Mouse (Mus musculus): Measurements from ENCODE around the gene Mical2. TPM values are rescaled to one million over a fixed set of nuclear protein-coding genes. Genes with fewer than 3 reads are reported as not detected.

Mical2 gene
- total RNA-seq, 2 experiments from 2014 or later: 667 to 694 TPM

DNA sequence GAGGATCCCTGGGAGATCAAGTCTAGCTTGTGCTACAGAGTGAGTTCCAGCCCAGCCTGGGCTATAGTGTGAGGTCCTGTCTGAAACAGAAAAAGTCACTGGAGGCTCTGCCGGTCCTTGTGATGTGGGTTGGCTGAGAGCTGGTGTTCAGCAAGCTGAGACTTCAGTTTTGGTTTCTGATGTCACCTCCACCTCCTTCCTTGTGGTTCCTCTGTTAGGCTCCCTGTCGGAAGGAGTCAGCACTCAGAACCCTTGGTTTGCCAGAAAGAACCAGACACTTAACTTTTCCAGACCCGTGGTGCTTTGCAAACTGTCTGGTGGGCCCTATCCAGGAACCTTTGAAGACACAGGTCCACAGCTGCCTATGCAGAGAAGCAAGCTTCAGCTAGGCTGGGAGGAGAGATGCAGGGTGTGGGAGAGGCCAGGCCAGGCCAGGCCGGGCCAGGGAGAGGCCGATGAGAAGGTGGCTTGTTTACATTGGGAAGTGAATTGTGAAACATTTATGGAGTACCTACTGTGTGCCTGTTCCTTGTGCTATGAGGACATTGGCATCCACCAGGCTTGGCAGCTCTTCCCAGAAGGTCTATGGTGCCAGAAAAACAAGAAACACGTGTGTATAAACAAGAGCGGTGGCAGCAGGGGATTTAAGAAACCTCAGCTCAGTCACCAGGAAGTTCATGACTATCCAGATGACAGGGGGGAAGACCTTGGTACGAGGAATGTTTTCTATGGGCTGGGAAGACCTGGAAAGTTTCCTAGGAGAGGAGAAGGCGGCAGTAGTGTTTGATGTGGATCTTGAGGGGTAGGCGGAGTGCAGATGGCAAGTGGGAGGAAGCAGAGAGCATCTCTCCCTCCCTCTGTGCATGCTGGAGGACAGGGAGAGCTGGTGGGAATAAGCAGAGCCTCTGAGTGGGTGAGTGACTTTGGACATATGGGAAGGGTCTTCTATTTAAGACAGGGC lies 13.4 kb downstream of the Mical2 start:
- no peak for TF ChIP-seq CTCF (conservative IDR thresholded peaks at IDR 0.05)
- DNase-seq (ENCODE audit: low spot score in 2 of 2): peak; percentile 78 to 89
- no peak overlapping the region for H3K4me3 ChIP-seq
- peak overlapping the region; percentile 92 for H3K27ac ChIP-seq

DNA sequence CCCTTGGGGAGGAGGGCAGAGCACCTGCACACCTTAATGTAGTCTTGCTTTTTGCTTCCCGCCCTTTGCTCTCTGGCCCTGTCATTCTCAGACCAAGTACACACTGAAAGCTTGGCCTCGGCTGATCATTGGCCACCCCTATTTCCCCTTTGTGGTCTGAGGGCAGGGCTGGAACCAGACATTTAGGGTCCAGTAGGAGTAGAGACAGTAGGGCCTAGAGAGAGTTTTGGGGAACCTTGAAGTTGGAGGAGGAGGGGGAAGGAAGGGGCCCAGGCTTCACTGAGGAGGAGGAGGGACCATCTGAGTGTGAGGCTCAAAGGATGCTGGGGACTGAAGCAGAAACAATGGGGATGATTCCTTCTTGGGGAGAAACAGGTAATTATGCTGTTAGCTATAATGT lies 15.1 kb downstream of the Mical2 start:
- Histone ChIP-seq H3K4me3 (no peak overlapping the region), H3K27ac (peak overlapping the region; percentile 92)
- TF ChIP-seq CTCF (conservative IDR thresholded peaks at IDR 0.05): no peak
- DNase-seq (ENCODE audit: low spot score in 2 of 2): no peak

DNA sequence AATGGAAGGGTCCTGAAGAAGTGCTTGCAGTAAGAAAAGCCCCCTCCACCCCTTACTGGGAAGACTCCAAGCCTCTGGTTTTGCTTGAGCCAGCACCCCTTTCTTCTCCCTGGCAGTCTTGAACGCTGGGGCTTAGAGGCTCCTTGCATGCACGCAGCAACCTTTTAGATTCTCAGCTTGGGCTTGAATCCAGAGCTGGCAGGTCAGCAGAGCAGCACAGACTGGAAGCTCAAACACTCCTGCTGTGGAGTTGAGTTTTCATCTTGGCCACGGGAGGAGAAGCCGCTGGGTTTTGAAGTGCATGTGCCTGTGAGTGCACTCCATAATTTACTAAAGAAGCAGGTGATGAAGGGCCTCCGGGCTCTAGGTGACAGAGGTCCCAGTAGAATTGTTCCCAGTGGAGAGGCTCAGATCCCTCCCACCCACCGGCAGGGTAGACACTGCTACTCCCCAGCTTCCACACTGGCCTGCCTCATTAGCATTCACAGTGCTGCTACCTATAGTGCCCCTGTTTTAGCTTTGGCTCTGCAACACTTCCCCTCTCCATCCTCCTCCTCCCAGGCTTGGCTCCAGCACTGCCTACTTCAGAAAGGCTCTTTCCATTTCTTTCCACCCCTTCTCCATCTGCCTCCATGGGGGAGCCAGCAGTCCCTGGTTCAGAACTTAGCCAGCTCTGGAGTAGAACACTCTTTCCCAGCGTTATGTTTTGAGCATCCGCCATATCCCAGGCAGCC lies 15.7 kb downstream of the Mical2 start:
- H3K4me3 ChIP-seq: no peak overlapping the region; the same call in 1 of the 2 replicates
- DNase-seq (ENCODE audit: low spot score in 2 of 2): peak; percentile 69 to 86
- H3K27ac ChIP-seq: peak overlapping the region; percentile 92
- no peak for TF ChIP-seq CTCF (conservative IDR thresholded peaks at IDR 0.05)

DNA sequence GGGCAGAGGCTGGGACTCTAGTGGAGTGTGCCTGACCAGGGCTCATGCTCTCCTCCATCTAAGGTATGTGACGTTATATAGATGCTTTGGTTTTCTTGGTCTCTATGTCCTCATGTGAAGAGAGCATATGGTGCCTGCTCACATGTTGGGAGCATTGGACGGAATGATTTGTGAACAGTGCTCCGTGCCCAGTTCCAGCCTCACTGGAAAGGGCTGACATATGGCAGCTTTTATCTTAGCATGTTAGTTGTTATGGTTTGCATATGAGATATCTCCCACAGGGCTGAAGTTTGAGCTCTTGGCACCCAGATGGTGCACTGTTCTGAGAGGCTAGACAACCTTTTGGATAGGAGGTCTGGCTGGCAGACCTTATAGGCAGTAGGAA lies 16.3 kb downstream of the Mical2 start:
- Histone ChIP-seq H3K4me3 (peak overlapping the region; percentile 15; the same call in 1 of the 2 replicates), H3K27ac (peak overlapping the region; percentile 92)
- DNase-seq (ENCODE audit: low spot score in 2 of 2): no peak
- no peak for TF ChIP-seq CTCF (conservative IDR thresholded peaks at IDR 0.05)

GRCm38 (mm10) chr7:112242587-112242986 lies 16.9 kb downstream of the Mical2 start:
- DNase-seq (ENCODE audit: low spot score in 2 of 2): no peak
- Histone ChIP-seq H3K27ac (peak overlapping the region; percentile 92), H3K4me3 (no peak overlapping the region)
- no peak for TF ChIP-seq CTCF (conservative IDR thresholded peaks at IDR 0.05)

- Histone ChIP-seq H3K4me3 (no peak overlapping the region; the same call in 1 of the 2 replicates), H3K27ac (peak overlapping the region; percentile 92)
- TF ChIP-seq CTCF (conservative IDR thresholded peaks at IDR 0.05): no peak
- no peak for DNase-seq (ENCODE audit: low spot score in 2 of 2)
Measured at GRCm38 (mm10) chr7:112244071-112244470, 18.4 kb downstream of the Mical2 start.

DNA sequence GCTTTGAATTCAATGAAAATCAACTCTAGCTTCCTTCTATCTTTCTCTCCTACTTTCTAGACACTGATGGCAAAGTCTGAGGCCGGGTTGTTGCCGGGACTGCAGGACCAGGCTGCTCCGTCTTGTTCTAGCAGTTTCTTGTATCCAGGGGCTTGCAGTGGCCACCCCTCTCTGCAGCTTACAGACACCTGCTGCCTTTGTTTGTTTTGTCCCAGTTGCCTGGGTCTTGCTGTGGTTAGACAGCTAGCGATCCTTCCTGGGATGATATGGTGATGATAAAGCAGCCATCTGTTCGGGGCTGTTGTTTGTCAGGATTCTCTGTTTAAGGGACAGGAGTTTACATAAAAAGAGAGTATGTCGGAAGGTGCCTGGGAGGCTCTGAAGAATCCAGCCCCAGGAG lies 19.0 kb downstream of the Mical2 start:
- peak overlapping the region; percentile 92 for H3K27ac ChIP-seq
- H3K4me3 ChIP-seq: no peak overlapping the region
- TF ChIP-seq CTCF (conservative IDR thresholded peaks at IDR 0.05): no peak
- no peak for DNase-seq (ENCODE audit: low spot score in 2 of 2)

DNA sequence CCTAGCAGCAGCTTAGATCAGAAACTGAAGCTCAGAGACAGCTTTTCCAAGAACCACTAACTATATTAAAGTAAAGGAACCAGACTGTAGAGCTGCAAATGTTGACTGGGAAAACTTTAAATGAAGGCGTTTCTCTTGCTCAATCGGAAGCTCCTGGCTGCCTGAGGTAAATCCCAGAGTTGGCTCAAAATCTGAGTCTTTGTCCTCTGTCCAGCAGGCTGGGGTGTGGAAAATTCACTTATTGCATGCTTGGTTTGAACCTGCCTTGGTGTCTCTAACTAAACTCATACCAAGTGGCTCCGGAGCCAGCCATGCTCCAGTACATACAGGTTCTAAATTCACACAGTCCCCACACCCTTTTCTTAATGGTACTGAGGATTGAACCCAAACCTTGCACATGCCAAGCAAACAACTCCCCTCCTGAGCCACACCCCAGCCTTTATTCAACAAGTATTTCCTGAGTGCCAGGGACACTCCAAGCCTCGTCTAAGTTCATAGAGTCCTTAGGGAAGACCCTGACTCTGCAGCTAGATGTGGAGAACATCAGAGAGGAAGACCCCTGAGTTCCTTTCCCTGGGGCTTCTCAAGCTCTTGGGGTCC lies 20.3 kb downstream of the Mical2 start:
- Histone ChIP-seq H3K4me3 (no peak overlapping the region), H3K27ac (peak overlapping the region; percentile 92)
- DNase-seq (ENCODE audit: low spot score in 2 of 2): no peak
- no peak for TF ChIP-seq CTCF (conservative IDR thresholded peaks at IDR 0.05)

- peak overlapping the region; percentile 92 for H3K27ac ChIP-seq
- H3K4me3 ChIP-seq: no peak overlapping the region
- TF ChIP-seq CTCF (conservative IDR thresholded peaks at IDR 0.05): no peak
- no peak for DNase-seq (ENCODE audit: low spot score in 2 of 2)
Measured at GRCm38 (mm10) chr7:112246442-112246841, 20.8 kb downstream of the Mical2 start.

DNA sequence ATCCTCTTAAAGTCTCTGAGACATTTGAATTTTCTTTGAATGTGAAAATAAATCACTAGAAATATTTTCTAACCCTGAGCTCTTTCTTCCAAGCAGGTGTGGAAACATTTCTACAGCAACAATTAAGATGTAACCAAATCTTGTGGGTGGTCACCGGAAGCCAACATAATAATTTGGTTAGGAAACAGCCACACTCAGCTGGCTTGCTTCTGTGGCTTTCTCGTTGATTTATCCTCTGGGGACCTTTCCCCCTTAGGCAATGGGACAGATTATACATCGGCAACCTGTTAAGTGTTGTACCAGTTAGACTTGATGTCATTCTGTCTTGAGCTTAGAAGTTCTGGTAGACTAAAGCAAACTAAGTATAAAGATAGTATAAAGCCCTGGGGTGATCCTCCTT lies 22.2 kb downstream of the Mical2 start:
- no peak for DNase-seq (ENCODE audit: low spot score in 2 of 2)
- H3K27ac ChIP-seq: peak overlapping the region; percentile 92; the same call in 1 of the 2 replicates
- no peak for TF ChIP-seq CTCF (conservative IDR thresholded peaks at IDR 0.05)
- no peak overlapping the region for H3K4me3 ChIP-seq

DNA sequence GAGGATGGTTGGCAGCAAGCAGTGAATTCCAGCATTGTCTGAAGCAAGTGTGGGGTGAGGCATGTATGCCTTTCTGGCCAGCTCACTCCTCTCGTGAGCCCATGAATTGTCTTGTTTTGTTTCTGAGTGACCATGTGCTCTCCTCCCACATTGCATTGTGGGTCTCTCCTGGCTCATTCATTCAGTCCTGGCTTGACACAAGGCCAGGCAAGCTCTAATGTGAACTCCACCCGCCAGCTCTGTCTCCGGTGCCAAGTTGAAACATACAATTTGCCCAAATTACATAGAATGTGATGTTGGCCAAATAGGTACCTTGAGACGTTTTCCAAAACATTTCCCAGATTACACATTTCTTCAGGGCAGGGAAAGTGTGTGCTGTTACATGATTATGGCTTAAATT lies 23.8 kb downstream of the Mical2 start:
- no peak for DNase-seq (ENCODE audit: low spot score in 2 of 2)
- H3K4me3 ChIP-seq: no peak overlapping the region
- H3K27ac ChIP-seq: peak overlapping the region; percentile 55
- no peak for TF ChIP-seq CTCF (conservative IDR thresholded peaks at IDR 0.05)

- no peak for TF ChIP-seq CTCF (conservative IDR thresholded peaks at IDR 0.05)
- no peak for DNase-seq (ENCODE audit: low spot score in 2 of 2)
- no peak overlapping the region; the same call in 1 of the 2 replicates for H3K27ac ChIP-seq
- no peak overlapping the region for H3K4me3 ChIP-seq
Measured at GRCm38 (mm10) chr7:112252065-112252464, 26.4 kb downstream of the Mical2 start.

DNA sequence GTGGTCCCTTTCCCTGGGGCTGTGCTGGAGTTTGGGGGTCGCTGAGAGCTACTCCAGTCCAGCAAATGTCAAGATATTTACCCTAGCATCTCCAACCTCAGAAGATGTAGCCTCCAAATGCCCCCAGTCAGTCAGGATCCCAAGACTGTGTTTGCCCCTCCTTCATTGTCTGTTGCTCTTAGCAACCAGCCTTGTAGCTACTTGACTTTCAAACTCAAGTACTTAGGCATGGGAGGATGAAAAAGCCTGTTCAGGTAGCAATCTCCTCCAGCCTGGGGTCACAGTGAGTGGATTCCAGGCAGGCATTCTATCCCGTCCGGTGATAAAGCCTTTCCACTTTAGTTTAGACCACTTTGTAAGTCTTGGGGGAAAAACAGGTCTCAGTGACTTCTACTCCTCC lies 28.6 kb downstream of the Mical2 start:
- TF ChIP-seq CTCF (conservative IDR thresholded peaks at IDR 0.05): no peak
- H3K4me3 ChIP-seq: no peak overlapping the region
- DNase-seq (ENCODE audit: low spot score in 2 of 2): no peak
- no peak overlapping the region for H3K27ac ChIP-seq

Measured in layer of hippocampus, adult 2 months (tissue).